Mouse (Mus musculus) cerebral cortex, adult 2 months (tissue): ENCODE measurements around the gene Dph6.

Source experiments
- WGBS: fragments of 180-500 bp; shearing (Covaris S2); methylation state at CpG from one replicate; pipeline ENCODE4 v1.1.7; 2018; 5-methylcytosine and 5-hydroxymethylcytosine counted together

Dph6 gene

DNA sequence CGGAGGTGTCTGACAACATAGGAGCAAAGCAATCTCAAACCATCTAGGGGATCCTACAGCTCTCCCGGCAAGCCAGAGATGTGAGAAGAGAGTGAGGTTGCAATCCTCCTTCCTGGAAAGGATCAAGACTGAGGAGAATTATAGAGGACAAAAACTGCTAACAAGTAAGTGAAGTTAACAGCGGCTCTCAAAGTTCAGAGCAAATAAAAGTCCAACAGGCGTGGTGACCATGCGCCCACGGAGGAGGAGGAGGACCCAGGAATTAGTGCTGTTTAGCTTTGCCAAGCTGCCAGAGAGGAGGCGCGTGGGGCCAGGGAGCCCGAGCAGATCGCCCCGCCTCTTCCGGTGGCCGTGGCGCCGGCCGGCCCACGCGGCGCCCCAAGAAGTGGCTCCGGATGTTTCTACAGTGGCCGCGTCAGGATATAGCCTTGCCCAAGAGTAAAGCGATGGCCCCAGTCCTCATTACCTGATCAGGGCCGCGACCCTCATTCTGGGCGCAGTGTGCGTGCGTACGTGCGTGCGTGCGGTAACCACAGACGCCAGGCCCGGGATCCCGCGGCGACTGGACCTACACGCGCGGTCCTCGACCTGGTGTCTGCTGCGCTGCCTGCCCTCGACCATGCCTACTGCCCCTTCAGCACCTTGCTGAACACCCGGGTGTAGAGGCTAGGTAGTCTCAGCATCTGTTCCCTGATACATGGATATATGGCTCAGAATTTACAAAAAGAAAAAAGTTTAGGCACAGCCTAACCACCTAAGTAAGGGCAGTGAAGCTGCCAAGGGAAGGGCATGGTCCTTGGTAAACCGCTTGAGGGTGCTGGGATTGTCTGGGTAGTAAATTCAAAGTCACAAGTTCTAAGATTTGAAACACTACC lies at the start of gene Dph6:
Gene Dph6 (minus strand): TSS at position 600 of the 875 bp plus-strand sequence.
- WGBS: under 1% methylated on average over 44 of the region's 45 CpGs

DNA sequence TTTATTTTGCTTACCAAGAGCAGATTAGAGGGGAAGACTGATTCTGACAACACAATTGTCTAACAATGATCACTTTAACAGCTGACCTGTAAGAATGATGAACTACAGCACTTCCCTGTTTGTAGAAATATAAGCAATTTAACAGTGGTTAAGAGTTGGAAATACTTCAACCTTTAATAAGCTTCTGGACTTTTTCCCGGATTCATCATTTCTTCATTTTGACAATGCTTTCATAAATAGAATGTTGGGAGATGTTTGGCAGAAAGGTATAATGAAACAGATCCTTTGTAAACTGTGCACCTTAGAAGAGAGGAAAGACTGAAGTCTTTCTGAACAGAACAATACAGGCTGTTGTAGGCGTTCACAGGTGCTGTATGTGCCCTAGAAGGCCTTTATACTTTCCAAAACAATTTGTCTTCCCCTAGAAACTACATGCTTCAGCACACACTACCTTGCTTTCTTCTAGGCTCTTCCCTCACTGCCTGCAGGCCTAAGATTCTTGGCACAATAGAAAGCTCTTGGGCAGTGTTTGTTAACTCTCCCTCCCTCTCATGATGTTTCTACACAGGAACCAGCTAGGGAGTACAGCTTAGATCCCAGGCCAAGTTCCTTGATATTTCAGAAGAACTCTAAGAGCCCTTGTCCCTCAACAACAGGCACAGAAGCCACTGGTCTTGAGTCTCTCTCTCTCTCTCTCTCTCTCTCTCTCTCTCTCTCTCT lies 46.4 kb upstream of the Dph6 start:
- WGBS: 72% methylated on average over 2 of the region's 2 CpGs

DNA sequence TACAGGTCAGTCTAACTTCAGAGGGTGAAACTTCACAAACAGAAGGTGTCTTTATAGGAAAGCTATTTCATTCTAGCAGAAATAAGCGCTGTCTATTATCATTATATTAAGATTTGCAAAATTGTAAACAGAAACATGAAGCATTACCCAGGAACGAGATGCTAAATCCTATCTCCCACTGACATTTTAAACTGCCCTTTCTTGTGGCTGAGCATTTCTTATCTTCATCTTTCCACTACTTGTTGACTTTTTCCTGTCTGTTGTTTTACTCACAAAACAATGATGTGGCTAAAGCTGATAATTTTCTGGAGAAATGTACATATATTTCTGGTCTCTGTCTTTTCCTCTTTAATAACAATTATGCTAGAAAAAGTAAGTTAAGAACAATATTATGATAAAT lies 36.8 kb upstream of the Dph6 start:
- WGBS: 88% methylated on average over 2 of the region's 2 CpGs

GRCm38 (mm10) chr2:114687483-114687882 lies 32.7 kb upstream of the Dph6 start:
- 47% methylated on average over 1 of the region's 1 CpGs for WGBS

GRCm38 (mm10) chr2:114687081-114687480 lies 32.3 kb upstream of the Dph6 start:
- 42% methylated on average over 4 of the region's 4 CpGs for WGBS

GRCm38 (mm10) chr2:114673831-114674230 lies 19.1 kb upstream of the Dph6 start:
- WGBS: 87% methylated on average over 1 of the region's 1 CpGs

DNA sequence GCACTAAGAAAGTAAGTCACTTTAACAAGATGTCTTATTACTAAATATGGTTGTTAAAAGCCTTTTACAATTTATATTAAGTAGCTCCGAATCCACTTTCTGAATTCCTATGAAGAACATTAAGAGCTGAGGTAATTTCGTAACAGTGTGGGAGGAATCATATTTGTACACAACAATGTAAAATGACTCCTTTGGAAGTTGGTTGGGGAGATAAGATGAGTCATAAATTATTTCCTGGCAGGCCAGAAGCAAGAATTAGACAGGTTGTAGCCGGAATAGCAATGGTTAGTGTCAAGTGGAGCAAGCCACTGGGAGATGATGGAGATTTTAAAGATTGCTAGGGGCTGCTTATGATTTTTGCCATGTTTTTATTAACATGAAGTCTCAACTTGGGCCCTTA lies 16.2 kb upstream of the Dph6 start:
- WGBS: 71% methylated on average over 3 of the region's 3 CpGs

GRCm38 (mm10) chr2:114658954-114659353 lies 4.2 kb upstream of the Dph6 start:
- 69% methylated on average over 2 of the region's 2 CpGs for WGBS

DNA sequence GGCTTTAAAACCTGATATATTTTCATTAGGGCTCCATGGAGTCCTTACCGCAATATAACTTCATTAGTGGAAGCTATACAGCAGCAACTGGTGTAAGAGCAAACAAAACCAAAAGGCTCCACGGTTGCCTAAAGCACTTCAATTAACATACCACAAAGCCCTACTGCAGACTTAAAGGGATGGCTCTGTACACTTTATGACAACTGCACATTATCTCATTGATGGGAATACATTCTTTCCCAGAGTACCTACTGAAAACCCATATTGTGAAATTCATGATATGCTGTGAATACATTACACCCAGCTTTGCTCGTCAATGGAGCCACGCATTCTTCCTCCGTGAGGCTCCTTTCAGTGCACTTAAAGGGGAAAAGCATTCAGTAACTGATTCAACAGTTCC lies 8.5 kb downstream of the Dph6 start:
- WGBS: 65% methylated on average over 5 of the region's 5 CpGs

DNA sequence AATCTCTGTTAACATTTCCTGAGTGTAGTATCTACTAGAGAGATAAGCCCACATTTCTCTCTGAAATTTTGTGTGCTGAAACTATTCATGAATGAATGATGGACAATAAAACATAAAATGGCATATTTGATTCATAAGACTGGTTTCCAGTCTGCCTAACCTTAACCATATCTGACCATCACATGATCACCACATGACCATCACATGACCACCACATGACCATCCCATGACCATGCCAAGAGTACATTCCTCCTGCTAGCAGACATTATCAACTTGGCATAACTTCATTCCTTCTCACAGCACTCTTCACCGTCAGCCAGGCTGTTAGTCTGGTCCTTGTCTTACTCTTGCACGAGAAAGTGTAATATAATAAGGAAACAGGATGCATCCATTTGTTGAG lies 10.9 kb downstream of the Dph6 start:
- 93% methylated on average over 2 of the region's 2 CpGs for WGBS

- 43% methylated on average over 4 of the region's 4 CpGs for WGBS
Observed at GRCm38 (mm10) chr2:114624683-114625082, 30.1 kb downstream of the Dph6 start.

DNA sequence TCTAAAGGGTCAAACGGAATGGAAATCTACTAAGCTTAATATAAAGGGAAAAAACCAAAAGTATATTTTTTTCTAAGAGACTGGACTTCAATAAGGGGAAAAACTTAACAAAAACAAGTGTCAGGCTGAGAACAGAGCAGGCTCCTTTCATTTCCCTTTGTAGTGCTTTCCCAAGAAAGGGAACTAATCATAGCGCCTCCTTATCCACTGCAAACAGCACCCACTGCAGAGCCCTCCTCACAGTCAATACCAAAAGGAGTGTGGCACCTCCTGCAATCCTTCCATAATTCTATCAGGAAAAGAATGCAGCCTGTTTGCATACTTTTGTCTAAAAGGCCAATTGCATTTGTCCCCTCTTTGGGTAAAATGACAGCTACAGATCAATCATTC lies 32.2 kb downstream of the Dph6 start:
- WGBS: 19% methylated on average over 2 of the region's 2 CpGs

DNA sequence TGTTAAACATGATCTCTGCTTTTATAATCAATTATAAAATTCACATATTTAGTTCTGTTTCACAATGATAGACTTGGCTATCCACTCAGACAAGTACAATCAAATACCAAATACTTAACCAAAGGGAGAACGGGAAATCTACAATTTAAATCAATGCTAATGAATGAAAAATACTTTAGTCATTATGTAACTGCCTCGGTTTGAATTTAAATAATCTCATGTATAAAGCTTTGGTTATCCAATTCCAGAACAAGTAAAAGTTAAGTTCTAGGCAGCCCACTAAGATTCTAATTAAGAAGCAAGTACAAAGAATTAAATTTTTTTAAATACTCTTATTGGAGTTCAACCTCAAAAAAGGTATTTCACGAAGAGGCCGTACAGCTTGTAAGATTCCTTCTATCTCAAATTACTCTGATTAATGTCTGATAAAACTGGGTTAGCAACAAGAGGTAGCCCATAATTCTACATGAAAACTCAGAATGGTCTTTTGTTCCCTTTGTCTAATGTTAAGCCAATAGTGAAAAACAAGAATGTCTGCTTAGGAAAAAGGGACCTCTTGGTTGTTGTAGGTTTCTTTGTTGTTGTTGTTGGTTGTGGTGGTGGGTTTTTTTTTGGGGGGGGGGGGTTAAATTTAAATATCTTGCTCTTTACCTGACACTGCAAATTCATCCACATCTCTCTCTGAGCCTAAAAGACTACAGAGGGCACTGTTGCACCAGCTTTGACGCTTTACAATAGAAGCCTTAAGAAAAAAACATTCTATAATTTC lies 32.8 kb downstream of the Dph6 start:
- WGBS: 35% methylated on average over 5 of the region's 5 CpGs

DNA sequence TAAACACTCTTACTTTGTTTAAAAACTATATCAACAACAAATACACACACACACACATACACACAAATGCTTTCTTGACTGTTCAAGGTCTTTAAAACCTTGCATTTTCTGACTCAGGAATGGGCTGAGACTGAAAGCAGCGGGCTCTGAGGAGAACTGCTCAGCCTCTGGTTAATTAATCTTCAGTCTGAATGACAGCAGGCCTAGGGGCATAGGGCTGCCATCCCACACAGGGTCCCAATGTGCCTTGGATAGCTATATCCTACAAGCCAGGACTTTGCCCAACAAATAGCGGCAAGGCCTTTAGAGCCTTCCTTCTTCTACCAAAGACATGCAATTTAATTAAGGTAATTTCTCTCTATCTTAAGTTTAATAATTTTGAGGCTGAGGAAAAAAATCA lies 43.2 kb downstream of the Dph6 start:
- WGBS: 88% methylated on average over 2 of the region's 2 CpGs

DNA sequence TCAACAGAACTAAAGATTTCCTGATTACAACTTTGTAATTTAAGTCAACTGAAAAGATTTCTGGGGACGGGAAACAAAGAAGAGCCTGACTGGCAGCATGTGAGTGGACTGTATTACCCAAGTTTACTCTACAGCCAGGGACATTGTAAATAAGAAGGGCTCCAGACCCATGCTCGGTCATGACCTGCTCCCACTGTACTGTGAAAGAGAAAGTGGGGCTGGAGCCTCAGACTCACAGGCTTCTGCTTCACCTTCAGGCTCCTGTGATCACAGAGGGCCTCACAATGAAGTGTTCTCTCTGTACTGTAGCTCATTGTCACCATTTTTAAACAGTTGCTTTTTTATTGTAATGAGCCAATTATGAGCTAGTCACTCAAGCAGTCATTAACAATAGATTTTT lies 44.7 kb downstream of the Dph6 start:
- WGBS: 63% methylated on average over 2 of the region's 2 CpGs

- 90% methylated on average over 3 of the region's 3 CpGs for WGBS
Observed at GRCm38 (mm10) chr2:114601174-114601573, 53.6 kb downstream of the Dph6 start.

DNA sequence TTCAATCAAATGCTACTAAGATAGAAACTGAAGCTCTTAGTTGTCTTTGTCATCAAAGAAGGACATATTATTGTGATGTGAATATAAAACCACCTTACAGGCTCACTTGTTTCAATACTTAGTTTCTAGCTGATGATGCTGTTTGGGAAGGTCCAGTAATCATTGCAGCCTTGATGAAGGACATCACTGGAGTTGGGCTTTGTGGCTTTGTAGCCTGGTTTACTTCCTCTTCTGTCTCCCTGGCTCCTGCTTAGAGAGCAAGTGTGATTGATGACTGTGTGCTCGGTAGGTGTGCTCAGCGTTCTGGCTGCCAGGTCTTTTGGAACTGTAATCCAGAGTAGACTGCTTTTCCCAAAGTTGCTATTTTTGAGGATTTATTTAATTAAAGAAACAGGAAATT lies 55.0 kb downstream of the Dph6 start:
- 68% methylated on average over 2 of the region's 2 CpGs for WGBS

DNA sequence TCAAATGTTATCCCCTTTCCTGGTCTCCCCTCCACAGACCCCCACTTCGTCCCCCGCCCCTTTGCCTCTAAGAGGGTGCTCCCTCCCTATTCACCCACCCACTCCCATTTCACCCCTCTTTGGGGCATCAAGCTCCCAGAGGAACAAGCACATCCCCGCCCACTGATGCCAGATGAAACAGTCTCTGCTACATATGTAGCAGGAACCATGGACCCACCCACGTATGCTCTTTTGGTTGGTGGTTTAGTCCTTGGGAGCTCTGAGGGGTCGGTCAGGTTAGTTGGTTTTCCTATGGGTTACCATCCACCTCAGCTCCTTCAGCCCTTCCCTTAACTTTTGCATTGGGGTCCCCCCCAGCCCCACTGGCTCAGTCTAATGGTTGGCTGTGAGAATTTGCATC lies 61.4 kb downstream of the Dph6 start:
- WGBS: 89% methylated on average over 5 of the region's 5 CpGs

- WGBS: 93% methylated on average over 2 of the region's 2 CpGs
Observed at GRCm38 (mm10) chr2:114580714-114581113, 74.0 kb downstream of the Dph6 start.

DNA sequence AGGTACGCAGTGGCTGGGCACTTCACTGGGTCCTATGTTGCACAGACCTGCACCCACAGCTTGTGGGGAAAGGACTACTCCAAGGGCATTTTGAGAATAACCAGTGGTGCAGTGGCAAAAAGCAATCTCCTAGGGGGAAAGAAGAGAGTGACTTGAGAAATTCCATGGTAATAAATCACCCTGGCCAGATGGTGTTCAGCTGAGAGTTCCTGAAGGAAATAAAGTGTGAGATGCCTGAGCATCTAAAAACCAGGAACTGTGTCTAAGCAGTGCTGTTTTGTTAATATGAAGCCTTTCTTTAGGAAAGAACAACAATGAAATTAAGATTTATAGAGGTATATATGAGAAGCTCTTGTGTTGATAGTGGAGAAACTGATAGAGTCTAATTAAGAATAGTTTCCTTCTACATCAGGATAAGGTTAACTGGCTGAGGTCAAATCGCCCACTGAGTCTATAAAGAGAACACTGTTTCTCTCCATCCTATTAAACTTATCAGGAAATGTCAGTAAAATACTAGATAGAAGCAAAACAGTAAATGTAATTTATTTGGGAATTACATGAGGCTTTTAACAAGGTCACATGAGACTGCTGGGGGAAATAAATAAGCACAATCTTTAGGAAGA lies 111.7 kb downstream of the Dph6 start:
- 87% methylated on average over 2 of the region's 2 CpGs for WGBS

DNA sequence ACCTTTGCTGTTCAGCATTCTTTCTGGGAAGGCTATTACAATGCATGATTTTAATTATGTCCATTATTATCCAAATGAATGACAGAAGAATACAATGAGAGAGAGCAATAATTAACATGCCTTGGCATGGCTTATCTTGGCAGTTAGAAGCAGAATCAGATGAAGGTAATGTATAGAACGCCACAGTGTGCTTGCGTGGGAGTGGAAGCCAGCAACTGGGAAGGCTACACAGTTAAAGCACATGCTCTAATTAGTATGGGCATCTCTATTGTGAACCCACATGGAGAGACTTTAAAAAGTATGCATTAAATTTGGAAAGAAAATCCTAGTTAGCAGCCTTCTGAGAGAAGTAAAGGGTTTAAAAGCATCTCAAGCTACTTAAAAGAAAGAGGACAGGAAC lies 112.4 kb downstream of the Dph6 start:
- WGBS: 41% methylated on average over 2 of the region's 2 CpGs

DNA sequence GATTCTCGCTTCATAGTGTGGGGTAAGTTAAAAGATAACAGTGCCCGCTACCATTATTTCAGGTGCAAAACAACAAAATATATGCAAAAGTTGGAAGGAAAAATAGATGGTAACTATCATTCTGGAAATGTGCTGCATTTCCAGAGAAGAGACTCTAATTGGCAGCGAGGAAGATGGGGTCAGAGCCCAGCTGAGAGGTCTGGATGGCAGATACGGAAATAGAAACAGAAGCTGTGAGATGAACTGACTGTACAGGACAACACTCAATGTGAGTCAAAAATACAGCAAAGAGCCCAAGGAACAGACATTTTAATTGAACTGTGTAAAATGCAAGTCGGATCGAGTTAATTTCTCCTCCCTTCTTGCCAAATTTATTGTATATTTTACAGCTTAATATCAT lies 114.3 kb downstream of the Dph6 start:
- 93% methylated on average over 6 of the region's 6 CpGs for WGBS
